Mouse (Mus musculus): ENCODE measurements around the gene Lhx8. TPM values are rescaled to one million over a fixed set of nuclear protein-coding genes. Genes with fewer than 3 reads are reported as not detected.

Gene Lhx8
- polyA plus RNA-seq, 1 experiment from 2014 or later: 0.43 TPM

GRCm38 (mm10) chr3:154301102-154301501, 29.4 kb downstream of the Lhx8 start:
- WGBS: 82% methylated on average over 4 of the region's 4 CpGs
- no peaks in the 10 kb centered on the region for H3K4me1 ChIP-seq

GRCm38 (mm10) chr3:154300006-154300405, 30.5 kb downstream of the Lhx8 start:
- H3K36me3 ChIP-seq: no peaks in the 10 kb centered on the region
- 91% methylated on average over 9 of the region's 9 CpGs for WGBS
- no peak overlapping the region for H3K9ac ChIP-seq

More at GRCm38 (mm10) chr3:154301102-154301501, 29.4 kb downstream of the Lhx8 start:
- Histone ChIP-seq H3K4me2 (replicated peaks) (no peak overlapping the region), H3K4me3 (no peak overlapping the region), H3K9ac (no peak overlapping the region), H3K27ac (no peak overlapping the region), H3K27me3 (replicated peaks) (no peaks in the 10 kb centered on the region), H3K36me3 (no peaks in the 10 kb centered on the region), H3K9me3 (no peaks in the 10 kb centered on the region)
- ATAC-seq (ENCODE audit: low FRiP score, low read depth): no peak

GRCm38 (mm10) chr3:154298490-154298889, 32.0 kb downstream of the Lhx8 start:
- Histone ChIP-seq H3K4me3 (no peak overlapping the region), H3K4me1 (no peaks in the 10 kb centered on the region), H3K4me2 (replicated peaks) (no peak overlapping the region), H3K27ac (no peak overlapping the region), H3K9me3 (no peaks in the 10 kb centered on the region), H3K27me3 (replicated peaks) (no peaks in the 10 kb centered on the region), H3K36me3 (no peaks in the 10 kb centered on the region), H3K9ac (no peak overlapping the region)
- ATAC-seq (ENCODE audit: low FRiP score, low read depth): no peak

More at GRCm38 (mm10) chr3:154300006-154300405, 30.5 kb downstream of the Lhx8 start:
- H3K9me3 ChIP-seq: no peaks in the 10 kb centered on the region
- ATAC-seq (ENCODE audit: low FRiP score, low read depth): no peak
- no peaks in the 10 kb centered on the region for H3K4me1 ChIP-seq
- no peak overlapping the region for H3K4me3 ChIP-seq
- no peak overlapping the region for H3K4me2 ChIP-seq (replicated peaks)
- H3K27ac ChIP-seq: no peak overlapping the region
- H3K27me3 ChIP-seq (replicated peaks): no peaks in the 10 kb centered on the region

GRCm38 (mm10) chr3:154297499-154297898, 33.0 kb downstream of the Lhx8 start:
- Histone ChIP-seq H3K4me2 (replicated peaks) (no peak overlapping the region), H3K4me1 (no peaks in the 10 kb centered on the region), H3K4me3 (no peak overlapping the region), H3K36me3 (no peaks in the 10 kb centered on the region), H3K27me3 (replicated peaks) (no peaks in the 10 kb centered on the region), H3K9ac (no peak overlapping the region), H3K27ac (no peak overlapping the region), H3K9me3 (no peaks in the 10 kb centered on the region)
- ATAC-seq (ENCODE audit: low FRiP score, low read depth): no peak
- WGBS: 73% methylated on average over 6 of the region's 6 CpGs

GRCm38 (mm10) chr3:154294924-154295834, 35.3 kb downstream of the Lhx8 start:
- Histone ChIP-seq H3K27ac (no peak overlapping the region), H3K4me3 (no peak overlapping the region), H3K4me1 (no peaks in the 10 kb centered on the region), H3K27me3 (replicated peaks) (no peaks in the 10 kb centered on the region), H3K9ac (no peak overlapping the region), H3K4me2 (replicated peaks) (no peak overlapping the region), H3K36me3 (no peaks in the 10 kb centered on the region), H3K9me3 (no peaks in the 10 kb centered on the region)
- WGBS: 92% methylated on average over 17 of the region's 17 CpGs
- no peak for ATAC-seq (ENCODE audit: low FRiP score, low read depth)

- Histone ChIP-seq H3K27ac (no peak overlapping the region), H3K9me3 (no peaks in the 10 kb centered on the region), H3K4me2 (replicated peaks) (no peak overlapping the region), H3K36me3 (no peaks in the 10 kb centered on the region), H3K4me3 (no peak overlapping the region), H3K27me3 (replicated peaks) (no peaks in the 10 kb centered on the region), H3K4me1 (no peaks in the 10 kb centered on the region), H3K9ac (no peak overlapping the region)
- no peak for ATAC-seq (ENCODE audit: low FRiP score, low read depth)
- 89% methylated on average over 9 of the region's 9 CpGs for WGBS
These were observed 36.5 kb downstream of the Lhx8 start for GRCm38 (mm10) chr3:154293839-154294490.

GRCm38 (mm10) chr3:154292126-154292525, 38.3 kb downstream of the Lhx8 start:
- H3K9ac ChIP-seq: no peak overlapping the region
- no peaks in the 10 kb centered on the region for H3K36me3 ChIP-seq
- H3K9me3 ChIP-seq: no peaks in the 10 kb centered on the region
- no peak overlapping the region for H3K4me3 ChIP-seq
- ATAC-seq (ENCODE audit: low FRiP score, low read depth): no peak
- H3K4me2 ChIP-seq (replicated peaks): no peak overlapping the region
- no peaks in the 10 kb centered on the region for H3K27me3 ChIP-seq (replicated peaks)
- no peaks in the 10 kb centered on the region for H3K4me1 ChIP-seq
- WGBS: 81% methylated on average over 5 of the region's 5 CpGs
- H3K27ac ChIP-seq: no peak overlapping the region

GRCm38 (mm10) chr3:154290351-154290750, 40.1 kb downstream of the Lhx8 start:
- H3K4me2 ChIP-seq (replicated peaks): no peak overlapping the region
- WGBS: 85% methylated on average over 2 of the region's 2 CpGs
- H3K9me3 ChIP-seq: no peaks in the 10 kb centered on the region
- no peaks in the 10 kb centered on the region for H3K4me1 ChIP-seq
- H3K27ac ChIP-seq: no peak overlapping the region
- no peaks in the 10 kb centered on the region for H3K36me3 ChIP-seq
- no peaks in the 10 kb centered on the region for H3K27me3 ChIP-seq (replicated peaks)
- H3K9ac ChIP-seq: no peak overlapping the region
- no peak for ATAC-seq (ENCODE audit: low FRiP score, low read depth)
- no peak overlapping the region for H3K4me3 ChIP-seq

GRCm38 (mm10) chr3:154288429-154289069, 41.9 kb downstream of the Lhx8 start:
- Histone ChIP-seq H3K4me1 (no peaks in the 10 kb centered on the region), H3K4me3 (no peak overlapping the region), H3K9me3 (no peaks in the 10 kb centered on the region), H3K4me2 (replicated peaks) (no peak overlapping the region), H3K27ac (no peak overlapping the region), H3K36me3 (no peaks in the 10 kb centered on the region), H3K9ac (no peak overlapping the region), H3K27me3 (replicated peaks) (no peaks in the 10 kb centered on the region)
- WGBS: 80% methylated on average over 4 of the region's 4 CpGs
- ATAC-seq (ENCODE audit: low FRiP score, low read depth): no peak

GRCm38 (mm10) chr3:154287217-154287616, 43.2 kb downstream of the Lhx8 start:
- Histone ChIP-seq H3K27me3 (replicated peaks) (no peaks in the 10 kb centered on the region), H3K4me3 (no peak overlapping the region), H3K4me1 (no peaks in the 10 kb centered on the region), H3K9ac (no peak overlapping the region), H3K9me3 (no peaks in the 10 kb centered on the region), H3K27ac (no peak overlapping the region), H3K4me2 (replicated peaks) (no peak overlapping the region), H3K36me3 (no peaks in the 10 kb centered on the region)
- 86% methylated on average over 2 of the region's 2 CpGs for WGBS
- ATAC-seq (ENCODE audit: low FRiP score, low read depth): no peak

GRCm38 (mm10) chr3:154285351-154285750, 45.1 kb downstream of the Lhx8 start:
- Histone ChIP-seq H3K4me3 (no peak overlapping the region), H3K27me3 (replicated peaks) (no peaks in the 10 kb centered on the region), H3K36me3 (no peaks in the 10 kb centered on the region), H3K9ac (no peak overlapping the region), H3K9me3 (no peaks in the 10 kb centered on the region), H3K4me1 (no peaks in the 10 kb centered on the region), H3K27ac (no peak overlapping the region), H3K4me2 (replicated peaks) (no peak overlapping the region)
- no peak for ATAC-seq (ENCODE audit: low FRiP score, low read depth)
- 68% methylated on average over 4 of the region's 4 CpGs for WGBS

- no peaks in the 10 kb centered on the region for H3K27me3 ChIP-seq (replicated peaks)
- 86% methylated on average over 3 of the region's 3 CpGs for WGBS
- no peaks in the 10 kb centered on the region for H3K4me1 ChIP-seq
- no peak overlapping the region for H3K4me2 ChIP-seq (replicated peaks)
- H3K4me3 ChIP-seq: no peak overlapping the region
- H3K27ac ChIP-seq: no peak overlapping the region
- no peak for ATAC-seq (ENCODE audit: low FRiP score, low read depth)
- H3K9me3 ChIP-seq: no peaks in the 10 kb centered on the region
- H3K36me3 ChIP-seq: no peaks in the 10 kb centered on the region
- no peak overlapping the region for H3K9ac ChIP-seq
These were observed 46.2 kb downstream of the Lhx8 start for GRCm38 (mm10) chr3:154284260-154284659.
